Mouse (Mus musculus): Measurements from ENCODE around the gene Slc9a8. TPM values are rescaled to one million over a fixed set of nuclear protein-coding genes. Genes with fewer than 3 reads are reported as not detected.

Gene Slc9a8
- total and polyA plus RNA-seq, 3 experiments = 16.7 to 25.8 TPM; not detected in 1

DNA sequence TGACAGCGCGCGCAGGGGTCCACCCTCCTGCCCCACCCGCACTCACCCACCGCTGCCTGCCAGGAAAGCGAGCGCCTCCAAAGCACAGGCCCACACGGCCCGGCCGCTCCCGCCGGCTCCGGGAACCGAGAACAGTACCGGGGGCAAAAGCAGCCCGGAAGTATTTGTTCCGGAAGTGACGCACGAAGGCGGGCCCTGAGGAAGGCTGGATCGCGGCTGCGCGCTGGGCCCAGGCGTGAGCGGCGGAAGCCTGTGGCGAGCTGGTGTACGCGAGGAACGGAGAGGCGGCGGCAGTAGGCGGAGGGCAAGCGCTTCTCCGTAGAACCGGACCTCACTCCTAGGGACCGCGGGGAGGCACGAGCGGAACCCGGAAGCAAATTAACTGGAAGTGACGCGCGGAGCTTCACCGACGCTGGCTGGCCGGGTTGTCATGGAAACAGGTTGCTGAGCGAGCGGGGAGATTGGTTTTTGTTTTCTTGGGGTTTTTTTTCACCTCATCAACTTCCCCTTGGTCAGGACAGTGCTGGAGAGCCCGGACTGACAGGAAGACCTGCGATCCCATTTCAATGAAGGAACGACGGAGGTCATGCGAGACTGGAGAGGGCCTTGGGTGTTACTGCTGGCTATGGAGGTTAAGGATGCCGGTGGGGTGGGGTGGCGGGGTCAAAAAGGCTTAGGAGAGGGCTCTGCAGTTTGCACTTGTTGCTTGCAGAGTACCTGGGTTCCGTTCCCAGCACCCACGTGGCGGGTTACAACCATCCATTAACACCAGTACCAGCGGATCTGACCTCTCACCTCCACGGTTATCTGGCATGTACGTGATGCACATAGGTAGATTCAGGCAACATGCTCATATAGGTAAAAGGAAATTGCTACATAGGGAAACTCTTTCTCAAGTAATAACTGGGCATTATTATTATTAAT, 71.5 kb downstream of the Slc9a8 start, which contains the start of gene Spata2 (continued):
- TF ChIP-seq BHLHE40 (IDR thresholded peaks at IDR 0.05; ENCODE audit: borderline replicate concordance, low read depth, low read length) (peak; percentile 57; the same call in 1 of the 2 replicates), NRF1 (IDR thresholded peaks at IDR 0.05; ENCODE audit: insufficient read depth, low read depth, low read length, poor library complexity, severe bottlenecking) (peak; percentile 76), POLR2A (IDR thresholded peaks at IDR 0.05; ENCODE audit: control insufficient read depth in 1 of 2, insufficient read depth in 1 of 2, low read depth in 1 of 2, low read length in 2 of 2, poor library complexity in 1 of 2) (peak in 1 of 2 experiments; percentile 52; a peak in 3 of 4 replicates), ETS1 (IDR thresholded peaks at IDR 0.05; ENCODE audit: low read depth, low read length) (no peak)

DNA sequence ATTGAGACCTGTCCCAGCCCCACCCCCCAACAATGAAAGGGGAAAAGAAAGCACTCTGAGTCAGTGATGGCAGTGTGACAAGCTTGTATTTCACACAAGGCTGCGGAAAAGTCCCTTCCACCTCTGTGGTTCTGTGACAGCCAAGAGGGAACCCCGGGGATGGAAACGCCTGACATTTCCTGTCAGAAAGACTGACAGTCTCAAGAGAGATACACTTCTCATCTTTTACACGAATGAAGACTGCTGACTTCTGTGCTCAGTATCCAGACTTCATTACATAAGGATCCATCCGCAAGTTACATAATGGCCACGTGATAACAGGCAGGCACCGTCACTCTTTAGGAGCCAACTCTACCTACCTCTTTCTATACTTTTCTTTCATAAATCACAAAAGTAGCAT, 74.9 kb downstream of the Slc9a8 start:
- H3K36me3 ChIP-seq (ENCODE audit: control insufficient read depth in 1 of 2, insufficient read depth in 2 of 2, low read length in 2 of 2) = peaks cover 0 to 6% of the 10 kb centered on the region in 2 experiments; a peak in 1 of 4 replicates
- no peak overlapping the region for H3K9ac ChIP-seq (ENCODE audit: control insufficient read depth, low read depth, low read length, poor library complexity, severe bottlenecking)
- TF ChIP-seq MAX (IDR thresholded peaks at IDR 0.05; ENCODE audit: low read length) = no peak
- TF ChIP-seq CHD2 (IDR thresholded peaks at IDR 0.05; ENCODE audit: low read length) = no peak
- TF ChIP-seq GATA1 (IDR thresholded peaks at IDR 0.05; ENCODE audit: low read depth, low read length) = no peak
- TF ChIP-seq CTCF (IDR thresholded peaks at IDR 0.05 in 2 of 3, conservative IDR thresholded peaks at IDR 0.05 in 1 of 3; ENCODE audit: control insufficient read depth in 1 of 3, insufficient read depth in 1 of 3, low read depth in 2 of 3, low read length in 3 of 3, poor library complexity in 1 of 3, severe bottlenecking in 1 of 3) = no peak
- TF ChIP-seq TBP (IDR thresholded peaks at IDR 0.05; ENCODE audit: low read depth, low read length) = no peak
- no peak for TF ChIP-seq MYB (IDR thresholded peaks at IDR 0.05; ENCODE audit: low read depth, low read length)
- no peak for TF ChIP-seq SMC3 (IDR thresholded peaks at IDR 0.05; ENCODE audit: low read depth, low read length)
- TF ChIP-seq MEF2A (IDR thresholded peaks at IDR 0.05; ENCODE audit: extremely low read depth, insufficient replicate concordance, low read depth, low read length, poor library complexity, severe bottlenecking) = no peak
- H3K27ac ChIP-seq (ENCODE audit: control insufficient read depth, low read depth, low read length) = no peak overlapping the region
- no peaks in the 10 kb centered on the region for H3K9me3 ChIP-seq (replicated peaks; ENCODE audit: insufficient read depth, low read length)
- no peak for DNase-seq (ENCODE audit: low read depth, low spot score)
- H3K27me3 ChIP-seq (ENCODE audit: control insufficient read depth in 1 of 2, insufficient read depth in 2 of 2, low read length in 2 of 2) = no peaks in the 10 kb centered on the region
- H3K4me1 ChIP-seq (ENCODE audit: control insufficient read depth in 1 of 2, insufficient read depth in 2 of 2, low read length in 2 of 2) = peaks cover 3 to 6% of the 10 kb centered on the region in 2 experiments; a peak in 1 of 4 replicates
- H3K4me3 ChIP-seq (ENCODE audit: control insufficient read depth in 1 of 2, insufficient read depth in 1 of 2, low read depth in 2 of 2, low read length in 2 of 2) = no peak overlapping the region
- H3K79me2 ChIP-seq (ENCODE audit: control insufficient read depth, insufficient read depth, low read length, poor library complexity) = peaks cover 12% of the 10 kb centered on the region

DNA sequence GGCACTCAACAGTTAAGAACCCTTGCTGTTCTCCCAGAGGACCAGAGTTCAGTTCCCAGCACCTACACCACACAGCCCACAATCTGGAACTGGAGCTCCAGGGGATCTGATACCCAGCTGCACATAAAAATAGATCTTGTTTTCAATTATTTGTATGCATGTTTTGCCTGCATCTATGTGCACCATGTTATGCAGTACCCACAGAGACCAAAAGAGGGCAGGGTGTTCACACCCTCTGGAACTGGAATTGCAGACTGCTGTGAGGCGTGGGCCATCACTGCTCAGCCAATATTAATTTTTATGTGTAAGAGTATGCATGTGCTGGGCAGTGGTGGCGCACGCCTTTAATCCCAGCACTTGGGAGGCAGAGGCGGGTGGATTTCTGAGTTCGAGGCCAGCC, 75.8 kb downstream of the Slc9a8 start:
- Histone ChIP-seq H3K4me1 (ENCODE audit: control insufficient read depth in 1 of 2, insufficient read depth in 2 of 2, low read length in 2 of 2) (peaks cover 0 to 4% of the 10 kb centered on the region in 2 experiments; a peak in 1 of 4 replicates), H3K27ac (ENCODE audit: control insufficient read depth, low read depth, low read length) (no peak overlapping the region), H3K9ac (ENCODE audit: control insufficient read depth, low read depth, low read length, poor library complexity, severe bottlenecking) (no peak overlapping the region), H3K4me3 (ENCODE audit: control insufficient read depth in 1 of 2, insufficient read depth in 1 of 2, low read depth in 2 of 2, low read length in 2 of 2) (no peak overlapping the region), H3K9me3 (replicated peaks; ENCODE audit: insufficient read depth, low read length) (no peaks in the 10 kb centered on the region), H3K79me2 (ENCODE audit: control insufficient read depth, insufficient read depth, low read length, poor library complexity) (peaks cover 4% of the 10 kb centered on the region), H3K36me3 (ENCODE audit: control insufficient read depth in 1 of 2, insufficient read depth in 2 of 2, low read length in 2 of 2) (0 out of 4 replicates have a peak, but pooled peaks cover 0 to 3% of the 10 kb centered on the region in 2 experiments), H3K27me3 (ENCODE audit: control insufficient read depth in 1 of 2, insufficient read depth in 2 of 2, low read length in 2 of 2) (no peaks in the 10 kb centered on the region)
- DNase-seq (ENCODE audit: low read depth, low spot score) = peak; percentile 71
- no peak for TF ChIP-seq TCF12 (IDR thresholded peaks at IDR 0.05; ENCODE audit: low read depth, low read length)
- peak; percentile 47 to 76 (median 76); a peak in 5 of 6 replicates for TF ChIP-seq CTCF (IDR thresholded peaks at IDR 0.05 in 2 of 3, conservative IDR thresholded peaks at IDR 0.05 in 1 of 3; ENCODE audit: control insufficient read depth in 1 of 3, insufficient read depth in 1 of 3, low read depth in 2 of 3, low read length in 3 of 3, poor library complexity in 1 of 3, severe bottlenecking in 1 of 3)
- no peak for TF ChIP-seq CHD2 (IDR thresholded peaks at IDR 0.05; ENCODE audit: low read length)
- no peak for TF ChIP-seq MAX (IDR thresholded peaks at IDR 0.05; ENCODE audit: low read length)
- TF ChIP-seq ZC3H11A (IDR thresholded peaks at IDR 0.05; ENCODE audit: low read depth, low read length) = peak; percentile 51
- no peak for TF ChIP-seq CHD1 (IDR thresholded peaks at IDR 0.05; ENCODE audit: low read depth, low read length)
- no peak for TF ChIP-seq POLR2AphosphoS5 (IDR thresholded peaks at IDR 0.05; ENCODE audit: borderline replicate concordance, low read depth, low read length)
- no peak for TF ChIP-seq MAFK (IDR thresholded peaks at IDR 0.05; ENCODE audit: borderline replicate concordance, low read depth, low read length)
- peak; percentile 62 for TF ChIP-seq SMC3 (IDR thresholded peaks at IDR 0.05; ENCODE audit: low read depth, low read length)
- no peak for TF ChIP-seq ZMIZ1 (IDR thresholded peaks at IDR 0.05; ENCODE audit: low read depth, low read length)
- TF ChIP-seq TBP (IDR thresholded peaks at IDR 0.05; ENCODE audit: low read depth, low read length) = no peak
- no peak for TF ChIP-seq E2F4 (IDR thresholded peaks at IDR 0.05; ENCODE audit: borderline replicate concordance, low read depth, low read length)
- TF ChIP-seq ZNF384 (IDR thresholded peaks at IDR 0.05; ENCODE audit: low read depth, low read length) = no peak
- TF ChIP-seq RAD21 (IDR thresholded peaks at IDR 0.05; ENCODE audit: low read depth, low read length) = peak; percentile 66
- TF ChIP-seq MYB (IDR thresholded peaks at IDR 0.05; ENCODE audit: low read depth, low read length) = no peak
- TF ChIP-seq ELF1 (IDR thresholded peaks at IDR 0.05; ENCODE audit: low read depth, low read length) = no peak
- TF ChIP-seq ETS1 (IDR thresholded peaks at IDR 0.05; ENCODE audit: low read depth, low read length) = no peak
- TF ChIP-seq JUND (IDR thresholded peaks at IDR 0.05; ENCODE audit: low read depth, low read length) = no peak
- TF ChIP-seq TAL1 (IDR thresholded peaks at IDR 0.05; ENCODE audit: low read length) = no peak
- TF ChIP-seq UBTF (IDR thresholded peaks at IDR 0.05; ENCODE audit: borderline replicate concordance, insufficient read depth, low read depth, low read length) = no peak
- TF ChIP-seq NRF1 (IDR thresholded peaks at IDR 0.05; ENCODE audit: insufficient read depth, low read depth, low read length, poor library complexity, severe bottlenecking) = no peak
